Mouse (Mus musculus) ES-Bruce4 (cell line): ENCODE data around the gene Adprhl2. TPM values are rescaled to one million over a fixed set of nuclear protein-coding genes. Genes with fewer than 3 reads are reported as not detected.

ENCODE experiments used
- H3K27ac ChIP-seq: 2 replicates; pipeline ENCODE4 v1.5.1; 2012; ENCODE audit warnings: low read length, inconsistent platforms; ENCODE audit not compliant: insufficient read depth
- H3K27me3 ChIP-seq: 2 replicates; pipeline ENCODE4 v1.6.1; 2012; ENCODE audit warnings: mild to moderate bottlenecking, low read length, inconsistent platforms; ENCODE audit not compliant: control insufficient read depth, poor library complexity, insufficient read depth, severe bottlenecking
- H3K36me3 ChIP-seq: 2 replicates; pipeline ENCODE4 v1.6.1; 2012; ENCODE audit warnings: inconsistent platforms, mild to moderate bottlenecking, low read length, moderate library complexity; ENCODE audit not compliant: control insufficient read depth, poor library complexity, insufficient read depth, severe bottlenecking
- H3K4me1 ChIP-seq: one replicate; pipeline ENCODE4 v1.8.1; 2011; ENCODE audit warnings: low read length; ENCODE audit not compliant: control insufficient read depth, insufficient read depth
- H3K4me3 ChIP-seq: 2 replicates; pipeline ENCODE4 v1.5.1; 2011; ENCODE audit warnings: low read depth, mild to moderate bottlenecking, low read length
- H3K9ac ChIP-seq: 2 replicates; pipeline ENCODE4 v1.6.1; 2012; ENCODE audit warnings: low read depth, mild to moderate bottlenecking, inconsistent platforms; ENCODE audit not compliant: poor library complexity, severe bottlenecking
- H3K9me3 ChIP-seq: replicated peaks from 2 replicates; pipeline ENCODE4 v1.6.1; 2012; ENCODE audit warnings: mild to moderate bottlenecking, low read length, inconsistent platforms; ENCODE audit not compliant: control insufficient read depth, poor library complexity, insufficient read depth, severe bottlenecking
- CTCF ChIP-seq: IDR thresholded peaks from one replicate; pipeline ENCODE4 v1.8.1; 2011; ENCODE audit warnings: low read depth, low read length
- EP300 ChIP-seq: IDR thresholded peaks from 2 replicates; pipeline ENCODE4 v1.6.1; 2011; ENCODE audit warnings: low read depth, low read length; ENCODE audit not compliant: insufficient read depth
- POLR2A ChIP-seq: IDR thresholded peaks from one replicate; pipeline ENCODE4 v1.8.1; 2011; ENCODE audit warnings: low read length; ENCODE audit not compliant: insufficient read depth
- polyA plus RNA-seq: library from polyadenylated mRNA; stranded (reverse); fragments of >200 nt; gene quantifications from 2 replicates; pipeline ENCODE4 v1.2.4, GENCODE M21; 2011; ENCODE audit warnings: low read depth; ENCODE audit not compliant: missing spikeins, insufficient read depth, insufficient read length

Gene Adprhl2
- polyA plus RNA-seq, 1 experiment = 31.4 TPM

GRCm38 (mm10) chr4:126303877-126304276 lies 17.6 kb downstream of the Adprhl2 start:
- Histone ChIP-seq H3K27ac (no peak overlapping the region), H3K4me1 (peaks cover 6% of the 10 kb centered on the region), H3K36me3 (no peaks in the 10 kb centered on the region), H3K4me3 (no peak overlapping the region), H3K9me3 (no peaks in the 10 kb centered on the region), H3K9ac (no peak overlapping the region), H3K27me3 (peaks cover 4% of the 10 kb centered on the region; the same call in 1 of the 2 replicates)
- TF ChIP-seq POLR2A = no peak
- TF ChIP-seq EP300 = no peak
- TF ChIP-seq CTCF = peak; percentile 48

- Histone ChIP-seq H3K4me1 (peaks cover 6% of the 10 kb centered on the region), H3K4me3 (peak overlapping the region; percentile 54), H3K36me3 (no peaks in the 10 kb centered on the region), H3K27me3 (peaks cover 4% of the 10 kb centered on the region; the same call in 1 of the 2 replicates), H3K27ac (no peak overlapping the region), H3K9ac (peak overlapping the region; percentile 5; the same call in 1 of the 2 replicates), H3K9me3 (no peaks in the 10 kb centered on the region)
- TF ChIP-seq POLR2A (no peak), CTCF (no peak), EP300 (no peak)
These were observed 19.8 kb downstream of the Adprhl2 start for GRCm38 (mm10) chr4:126301584-126302309.

DNA sequence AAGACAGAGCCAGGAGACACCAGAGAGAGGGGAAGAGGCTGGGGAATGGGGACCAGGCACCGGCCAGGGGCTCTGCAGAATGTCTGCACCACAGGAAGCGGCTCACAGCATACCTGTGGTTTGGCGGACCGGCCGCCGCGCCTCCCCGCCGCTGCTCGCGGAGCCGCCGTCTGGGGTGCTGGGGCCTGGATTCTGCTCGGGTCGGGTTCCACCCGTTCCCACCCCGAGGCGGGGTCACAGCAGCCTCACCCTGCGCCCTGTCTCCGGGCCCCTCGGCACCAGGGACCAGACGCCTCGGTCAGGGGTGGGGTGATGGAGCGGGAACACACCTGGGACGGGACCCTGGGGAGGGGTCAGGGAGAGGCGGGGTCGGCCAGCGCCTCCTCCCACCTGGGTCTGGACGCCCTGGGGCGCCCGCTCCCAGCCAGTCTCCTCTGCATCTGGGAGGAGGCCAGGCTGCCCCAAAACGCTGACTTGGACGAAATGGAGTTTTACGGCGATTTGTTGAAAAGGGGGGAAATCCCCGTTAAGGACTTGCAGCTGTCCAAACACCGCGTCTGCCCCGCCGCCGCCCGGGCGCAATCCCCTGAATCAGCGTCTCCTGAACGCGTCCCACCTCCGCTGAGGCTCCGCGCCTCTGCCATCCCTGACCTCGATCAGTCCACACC lies 20.5 kb downstream of the Adprhl2 start:
- no peaks in the 10 kb centered on the region for H3K36me3 ChIP-seq
- TF ChIP-seq POLR2A (no peak), CTCF (no peak), EP300 (no peak)
- no peak overlapping the region for H3K27ac ChIP-seq
- peak overlapping the region; percentile 54 for H3K4me3 ChIP-seq
- no peaks in the 10 kb centered on the region for H3K9me3 ChIP-seq
- peak overlapping the region; percentile 5; the same call in 1 of the 2 replicates for H3K9ac ChIP-seq
- H3K4me1 ChIP-seq = peaks cover 6% of the 10 kb centered on the region
- peaks cover 4% of the 10 kb centered on the region; the same call in 1 of the 2 replicates for H3K27me3 ChIP-seq

- Histone ChIP-seq H3K36me3 (no peaks in the 10 kb centered on the region), H3K4me1 (peaks cover 6% of the 10 kb centered on the region), H3K9ac (peak overlapping the region; percentile 48), H3K27ac (no peak overlapping the region), H3K9me3 (no peaks in the 10 kb centered on the region), H3K27me3 (peaks cover 4% of the 10 kb centered on the region; the same call in 1 of the 2 replicates), H3K4me3 (peak overlapping the region; percentile 49)
- no peak for TF ChIP-seq CTCF
- no peak for TF ChIP-seq EP300
- no peak for TF ChIP-seq POLR2A
These were observed 24.8 kb downstream of the Adprhl2 start for GRCm38 (mm10) chr4:126296617-126297101.

- Histone ChIP-seq H3K9ac (no peak overlapping the region), H3K4me1 (peaks cover 6% of the 10 kb centered on the region), H3K27ac (no peak overlapping the region), H3K4me3 (no peak overlapping the region), H3K27me3 (no peaks in the 10 kb centered on the region), H3K36me3 (no peaks in the 10 kb centered on the region), H3K9me3 (no peaks in the 10 kb centered on the region)
- TF ChIP-seq CTCF (no peak), EP300 (no peak), POLR2A (no peak)
These were observed 25.6 kb downstream of the Adprhl2 start for GRCm38 (mm10) chr4:126295937-126296336.
